Mouse (Mus musculus) heart, postnatal 0 days (tissue): ENCODE results near the gene Ppp1r9b.

ENCODE experiments used
- CTCF ChIP-seq: IDR thresholded peaks from 2 replicates; pipeline ENCODE4 v1.5.1; 2016; ENCODE audit warnings: antibody characterized with exemption, control low read depth, low read depth
- EP300 ChIP-seq: IDR thresholded peaks from 2 replicates; pipeline ENCODE4 v1.6.1; 2016; ENCODE audit warnings: antibody characterized with exemption, low read depth

- TF ChIP-seq CTCF (no peak), EP300 (no peak)
These were observed 24.6 kb downstream of the Ppp1r9b start for GRCm38 (mm10) chr11:95015484-95015883.
